Mouse (Mus musculus) limb, embryonic 14.5 days (tissue): ENCODE data around the gene Klf7. TPM values are rescaled to one million over a fixed set of nuclear protein-coding genes. Genes with fewer than 3 reads are reported as not detected.

ENCODE experiments used
- ATAC-seq: fragments of 200-750 bp; cut with Nextera tagmentation; 2 replicates; pipeline ENCODE4 v1.8.0; 2017; ENCODE audit warnings: low read depth, moderate number of reproducible peaks, moderate TSS enrichment; ENCODE audit not compliant: low FRiP score
- DNase-seq: peaks from one replicate; pipeline ENCODE4 v3.0.0-alpha.2; 2015; ENCODE audit warnings: low spot score
- H3K27ac ChIP-seq: fragments of 300-500 bp; sonication (generic); replicated peaks from 2 replicates; pipeline ENCODE4 v1.5.1; 2014; ENCODE audit warnings: low read depth, mild to moderate bottlenecking, low read length, moderate library complexity, mixed read lengths
- H3K27me3 ChIP-seq: fragments of 300-500 bp; sonication (generic); 2 replicates; pipeline ENCODE4 v1.6.1; 2014; ENCODE audit warnings: low read length, mixed read lengths; ENCODE audit not compliant: control insufficient read depth, insufficient read depth
- H3K36me3 ChIP-seq: fragments of 300-500 bp; sonication (generic); 2 replicates; pipeline ENCODE4 v1.6.1; 2014; ENCODE audit warnings: mild to moderate bottlenecking, low read length, moderate library complexity, mixed read lengths; ENCODE audit not compliant: control insufficient read depth, insufficient read depth
- H3K4me1 ChIP-seq: fragments of 300-500 bp; sonication (generic); 2 replicates; pipeline ENCODE4 v1.6.1; 2014; ENCODE audit warnings: antibody characterized with exemption, low read length, mixed read lengths; ENCODE audit not compliant: control insufficient read depth, insufficient read depth
- H3K4me2 ChIP-seq: fragments of 300-500 bp; sonication (generic); replicated peaks from 2 replicates; pipeline ENCODE4 v1.6.1; 2014; ENCODE audit warnings: low read depth, mild to moderate bottlenecking, low read length, moderate library complexity; ENCODE audit not compliant: severe bottlenecking
- H3K4me3 ChIP-seq: fragments of 300-500 bp; sonication (generic); replicated peaks from 2 replicates; pipeline ENCODE4 v1.5.1; 2014; ENCODE audit warnings: low read length
- H3K9ac ChIP-seq: fragments of 300-500 bp; sonication (generic); 2 replicates; pipeline ENCODE4 v1.6.1; 2014; ENCODE audit warnings: mild to moderate bottlenecking, low read depth, low read length, moderate library complexity; ENCODE audit not compliant: severe bottlenecking
- H3K9me3 ChIP-seq: fragments of 300-500 bp; sonication (generic); 2 replicates; pipeline ENCODE4 v1.6.1; 2016; ENCODE audit warnings: low read length; ENCODE audit not compliant: control insufficient read depth
- POLR2A ChIP-seq: fragments of 200-500 bp; IDR thresholded peaks from 2 replicates; pipeline ENCODE4 v1.8.0; 2012; ENCODE audit warnings: inconsistent platforms, mild to moderate bottlenecking, moderate library complexity, borderline replicate concordance; ENCODE audit not compliant: insufficient read depth, insufficient read length; ENCODE audit errors: extremely low read depth
- WGBS: fragments of 180-500 bp; shearing (Covaris S2); extraction: QIAGEN DNeasy Blood & Tissue Kit; methylation state at CpG from one replicate; pipeline ENCODE4 v1.1.7; 2014; 5-methylcytosine and 5-hydroxymethylcytosine counted together
- polyA plus RNA-seq, 2 experiments: library from polyadenylated mRNA; depleted of rRNA in 1 of 2; stranded (reverse) in 1 of 2; unstranded in 1 of 2; fragments of >200 nt; fragmentation: Nextera tagmentation in 1 of 2; extraction: Ambion mirVana in 1 of 2; gene quantifications; 2 replicates each; pipeline versions ENCODE4 v1.2.1 to v1.2.3; 2012 to 2014

The Klf7 gene
- polyA plus RNA-seq, 2 experiments, result 10.2 to 18.7 TPM

DNA sequence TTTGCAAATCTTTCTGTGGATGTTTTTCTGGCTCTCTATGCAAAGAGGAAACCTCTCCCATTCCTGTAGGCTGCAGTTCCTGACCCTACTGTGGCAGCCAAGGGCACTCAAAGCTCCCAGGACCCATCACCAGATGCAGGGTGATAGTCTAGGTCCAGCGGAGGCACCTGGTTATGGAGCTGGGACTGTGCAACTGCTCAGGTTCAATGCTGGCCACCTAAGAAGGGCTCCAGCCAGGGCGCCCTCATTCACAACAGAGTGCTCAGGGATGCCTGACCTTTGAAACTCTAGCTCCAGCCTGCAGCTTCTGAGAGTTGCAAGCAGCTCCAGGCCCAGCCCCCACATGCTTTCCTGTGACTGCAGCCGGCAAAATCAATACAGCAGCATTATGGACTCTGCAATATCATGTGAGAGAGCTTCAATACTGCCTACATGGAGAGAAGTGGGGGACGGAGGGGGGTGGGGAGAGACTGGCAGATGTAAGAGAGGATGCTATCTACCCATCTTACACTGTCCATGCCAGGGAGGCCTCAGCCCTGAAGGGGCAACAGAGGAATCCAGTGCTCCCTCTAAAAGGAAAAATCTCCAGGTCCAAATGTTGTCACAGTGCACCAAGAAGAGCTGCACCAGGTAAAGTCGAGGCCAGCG lies 24.3 kb downstream of the Klf7 start:
- Histone ChIP-seq H3K4me3 (no peak overlapping the region), H3K4me1 (peaks cover 13% of the 10 kb centered on the region), H3K27ac (no peak overlapping the region), H3K36me3 (no peaks in the 10 kb centered on the region), H3K4me2 (no peak overlapping the region), H3K9ac (no peak overlapping the region), H3K27me3 (no peaks in the 10 kb centered on the region), H3K9me3 (no peaks in the 10 kb centered on the region)
- ATAC-seq, result no peak
- DNase-seq, result no peak
- TF ChIP-seq POLR2A, result no peak
- 64% methylated on average over 6 of the region's 6 CpGs for WGBS

DNA sequence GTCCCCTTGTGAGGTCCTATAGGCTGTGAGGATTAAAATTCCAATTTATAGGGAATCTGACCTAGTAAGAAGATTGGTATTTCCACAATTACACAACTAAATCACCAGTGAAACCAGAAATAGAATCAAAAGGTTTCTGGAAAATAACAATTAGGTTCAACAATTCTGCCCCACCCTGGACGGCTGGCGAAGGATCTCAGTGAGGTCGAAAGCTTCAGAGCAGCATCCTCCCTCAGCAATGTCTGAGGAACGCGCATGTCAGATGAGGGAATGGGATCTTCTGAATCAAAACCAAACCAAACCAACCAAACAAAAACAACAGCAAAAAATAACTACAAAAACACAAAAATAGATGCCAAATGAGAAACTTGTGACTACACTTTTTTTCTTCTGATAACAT lies 29.1 kb downstream of the Klf7 start:
- no peaks in the 10 kb centered on the region for H3K27me3 ChIP-seq
- no peaks in the 10 kb centered on the region for H3K36me3 ChIP-seq
- H3K9me3 ChIP-seq, result no peaks in the 10 kb centered on the region
- no peak overlapping the region for H3K27ac ChIP-seq
- no peak overlapping the region for H3K9ac ChIP-seq
- no peak for TF ChIP-seq POLR2A
- peaks cover 14% of the 10 kb centered on the region for H3K4me1 ChIP-seq
- no peak overlapping the region for H3K4me3 ChIP-seq
- DNase-seq, result no peak
- no peak for ATAC-seq
- no peak overlapping the region for H3K4me2 ChIP-seq
- WGBS, result 86% methylated on average over 5 of the region's 5 CpGs

DNA sequence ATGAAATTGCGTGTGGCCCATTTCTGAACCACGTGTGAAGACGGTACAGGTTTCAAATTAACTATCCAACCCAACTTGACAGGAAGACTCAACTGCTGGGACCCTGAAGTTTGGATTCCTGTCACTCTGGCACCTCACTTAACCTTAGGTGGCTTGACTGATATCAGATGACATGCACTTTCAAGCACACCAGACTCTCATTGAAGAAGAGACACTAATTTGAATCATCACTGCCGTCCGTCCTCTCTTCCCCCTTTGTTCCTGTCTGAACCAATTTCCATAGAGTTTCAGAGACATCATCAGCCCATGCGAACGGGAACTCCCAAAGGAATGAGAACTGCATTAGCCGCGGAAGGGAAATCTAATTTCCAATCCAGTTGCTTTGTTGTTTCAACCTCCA lies 30.5 kb downstream of the Klf7 start:
- no peak for DNase-seq

DNA sequence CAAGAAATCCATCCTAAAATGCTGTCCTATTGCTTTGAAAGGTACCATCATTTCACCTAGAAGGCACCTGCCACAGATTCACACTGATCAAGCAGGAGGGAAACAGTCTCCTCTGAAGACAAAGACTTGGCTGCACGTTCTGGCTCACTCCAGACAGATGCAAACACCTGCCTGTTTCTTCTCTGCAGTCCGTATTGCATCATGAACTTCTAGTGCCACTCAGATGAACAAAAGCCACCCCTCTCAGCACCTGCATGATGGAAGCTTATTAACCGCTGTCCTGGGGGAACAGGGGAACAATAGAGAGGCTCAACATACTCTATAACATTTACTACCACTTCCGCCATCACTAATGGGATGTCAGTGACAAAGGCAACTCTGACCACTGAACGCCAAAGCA lies 31.5 kb downstream of the Klf7 start:
- Histone ChIP-seq H3K4me2 (no peak overlapping the region), H3K9me3 (no peaks in the 10 kb centered on the region), H3K9ac (no peak overlapping the region), H3K4me3 (no peak overlapping the region), H3K27me3 (no peaks in the 10 kb centered on the region), H3K4me1 (peaks cover 14% of the 10 kb centered on the region), H3K36me3 (no peaks in the 10 kb centered on the region), H3K27ac (no peak overlapping the region)
- ATAC-seq (no peak), DNase-seq (no peak)
- TF ChIP-seq POLR2A, result no peak
- 76% methylated on average over 5 of the region's 5 CpGs for WGBS

More for the DNA sequence above, 30.5 kb downstream of the Klf7 start:
- H3K27me3 ChIP-seq, result no peaks in the 10 kb centered on the region
- peaks cover 14% of the 10 kb centered on the region for H3K4me1 ChIP-seq
- ATAC-seq, result no peak
- TF ChIP-seq POLR2A, result no peak
- no peak overlapping the region for H3K4me3 ChIP-seq
- no peak overlapping the region for H3K27ac ChIP-seq
- H3K4me2 ChIP-seq, result no peak overlapping the region
- no peak overlapping the region for H3K9ac ChIP-seq
- H3K36me3 ChIP-seq, result no peaks in the 10 kb centered on the region
- H3K9me3 ChIP-seq, result no peaks in the 10 kb centered on the region
- WGBS, result 84% methylated on average over 9 of the region's 9 CpGs

DNA sequence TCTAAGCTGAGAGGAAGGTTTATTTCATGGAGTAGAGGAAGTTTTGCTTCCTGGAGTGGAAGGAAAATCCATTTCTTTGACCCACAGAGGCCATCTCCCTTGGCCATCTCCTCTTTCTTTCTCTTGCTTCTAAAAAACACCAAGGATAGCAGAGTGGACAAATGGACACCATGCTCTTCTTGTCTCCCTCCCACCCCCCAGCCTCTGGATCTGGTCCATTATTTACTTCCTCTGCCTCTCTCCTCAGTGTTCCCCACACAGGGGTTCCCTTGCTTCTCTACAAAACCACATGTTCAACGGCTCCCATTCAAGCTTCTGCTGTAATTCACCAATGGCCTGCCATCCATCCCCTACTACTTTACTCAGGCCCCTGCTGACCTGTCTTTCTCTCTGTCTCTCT lies 32.4 kb downstream of the Klf7 start:
- Histone ChIP-seq H3K9ac (no peak overlapping the region), H3K27ac (no peak overlapping the region), H3K4me1 (peaks cover 14% of the 10 kb centered on the region), H3K27me3 (no peaks in the 10 kb centered on the region), H3K9me3 (no peaks in the 10 kb centered on the region), H3K4me3 (no peak overlapping the region), H3K36me3 (no peaks in the 10 kb centered on the region), H3K4me2 (no peak overlapping the region)
- DNase-seq, result no peak
- 86% methylated on average over 1 of the region's 1 CpGs for WGBS
- no peak for ATAC-seq
- TF ChIP-seq POLR2A, result no peak
